Mouse (Mus musculus) right cerebral cortex, postnatal 14 days (tissue): ENCODE data around the gene Chst11.
"Not testable (repeated sequence)": the region's sequence is repeated elsewhere in the genome, so short reads cannot be mapped to it uniquely, and the experiment has no call there.

Experiments
- DNase-seq: peaks from one replicate; pipeline ENCODE4 v3.0.0; 2022

Chst11 gene

GRCm38 (mm10) chr10:83114564-83114963, 129.3 kb downstream of the Chst11 start:
- DNase-seq = no peak

GRCm38 (mm10) chr10:83116889-83117288, 131.6 kb downstream of the Chst11 start:
- peak; percentile 54 for DNase-seq

- no peak for DNase-seq
These were observed 132.6 kb downstream of the Chst11 start for GRCm38 (mm10) chr10:83117851-83118250.

GRCm38 (mm10) chr10:83118613-83119012, 133.3 kb downstream of the Chst11 start:
- no peak for DNase-seq

- DNase-seq = no peak
These were observed 133.7 kb downstream of the Chst11 start for GRCm38 (mm10) chr10:83119016-83119415.

GRCm38 (mm10) chr10:83119461-83119860, 134.2 kb downstream of the Chst11 start:
- DNase-seq = not testable (repeated sequence)

- no peak for DNase-seq
These were observed 134.6 kb downstream of the Chst11 start for GRCm38 (mm10) chr10:83119909-83120308.

GRCm38 (mm10) chr10:83120938-83121337, 135.6 kb downstream of the Chst11 start:
- no peak for DNase-seq

GRCm38 (mm10) chr10:83124560-83124959, 139.3 kb downstream of the Chst11 start:
- no peak for DNase-seq

- DNase-seq = no peak
These were observed 141.1 kb downstream of the Chst11 start for GRCm38 (mm10) chr10:83126447-83126846.

GRCm38 (mm10) chr10:83128435-83128834, 143.1 kb downstream of the Chst11 start:
- DNase-seq = no peak

GRCm38 (mm10) chr10:83129624-83130218, 144.4 kb downstream of the Chst11 start:
- DNase-seq = no peak

GRCm38 (mm10) chr10:83130611-83131010, 145.3 kb downstream of the Chst11 start:
- DNase-seq = no peak

GRCm38 (mm10) chr10:83131884-83132283, 146.6 kb downstream of the Chst11 start:
- no peak for DNase-seq

GRCm38 (mm10) chr10:83133866-83134570, 148.7 kb downstream of the Chst11 start:
- no peak for DNase-seq

- DNase-seq = no peak
These were observed 149.6 kb downstream of the Chst11 start for GRCm38 (mm10) chr10:83134896-83135295.

GRCm38 (mm10) chr10:83135963-83136362, 150.7 kb downstream of the Chst11 start:
- no peak for DNase-seq

- DNase-seq = no peak
These were observed 151.8 kb downstream of the Chst11 start for GRCm38 (mm10) chr10:83137103-83137502.

- DNase-seq = no peak
These were observed 154.0 kb downstream of the Chst11 start for GRCm38 (mm10) chr10:83139276-83139675.

GRCm38 (mm10) chr10:83140258-83140936, 155.1 kb downstream of the Chst11 start:
- peak; percentile 56 for DNase-seq

GRCm38 (mm10) chr10:83141434-83141833, 156.1 kb downstream of the Chst11 start:
- no peak for DNase-seq

- peak; percentile 44 for DNase-seq
These were observed 157.8 kb downstream of the Chst11 start for GRCm38 (mm10) chr10:83143049-83143448.

GRCm38 (mm10) chr10:83145836-83146235, 160.5 kb downstream of the Chst11 start:
- DNase-seq = no peak
